Mouse (Mus musculus) gastrocnemius, adult 18-20 months (tissue): ENCODE data around the gene Hrh3. TPM values are rescaled to one million over a fixed set of nuclear protein-coding genes. Genes with fewer than 3 reads are reported as not detected.

ENCODE experiments used
- DNase-seq: peaks from one replicate; pipeline ENCODE4 v3.0.0; 2021; ENCODE audit warnings: low spot score
- total RNA-seq, 2 experiments: library from RNA; stranded (reverse); gene quantifications; 2 replicates each; pipeline ENCODE4 v1.2.3; 2021

Gene Hrh3
- total RNA-seq, 2 experiments from 2014 or later = not detected

DNA sequence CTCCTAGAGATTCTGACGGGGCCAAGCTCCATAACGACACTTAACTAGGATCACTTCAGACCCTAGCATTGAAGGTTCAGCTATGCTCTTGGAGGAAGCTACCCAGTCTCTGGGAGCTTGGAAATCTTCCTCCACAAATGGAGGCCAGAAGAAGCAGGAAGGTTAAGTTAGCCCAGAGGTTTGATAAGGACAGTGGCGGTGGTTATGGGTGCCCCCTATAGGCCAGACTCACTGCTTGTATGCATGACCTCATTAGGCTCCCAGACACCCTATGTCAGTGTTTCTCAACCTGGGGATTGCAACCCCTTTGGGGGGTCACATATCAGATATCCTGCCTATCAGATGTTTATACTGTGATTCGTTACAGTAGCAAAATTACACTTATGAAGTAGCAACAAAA lies 2.8 kb upstream of the Hrh3 start:
- DNase-seq = no peak

DNA sequence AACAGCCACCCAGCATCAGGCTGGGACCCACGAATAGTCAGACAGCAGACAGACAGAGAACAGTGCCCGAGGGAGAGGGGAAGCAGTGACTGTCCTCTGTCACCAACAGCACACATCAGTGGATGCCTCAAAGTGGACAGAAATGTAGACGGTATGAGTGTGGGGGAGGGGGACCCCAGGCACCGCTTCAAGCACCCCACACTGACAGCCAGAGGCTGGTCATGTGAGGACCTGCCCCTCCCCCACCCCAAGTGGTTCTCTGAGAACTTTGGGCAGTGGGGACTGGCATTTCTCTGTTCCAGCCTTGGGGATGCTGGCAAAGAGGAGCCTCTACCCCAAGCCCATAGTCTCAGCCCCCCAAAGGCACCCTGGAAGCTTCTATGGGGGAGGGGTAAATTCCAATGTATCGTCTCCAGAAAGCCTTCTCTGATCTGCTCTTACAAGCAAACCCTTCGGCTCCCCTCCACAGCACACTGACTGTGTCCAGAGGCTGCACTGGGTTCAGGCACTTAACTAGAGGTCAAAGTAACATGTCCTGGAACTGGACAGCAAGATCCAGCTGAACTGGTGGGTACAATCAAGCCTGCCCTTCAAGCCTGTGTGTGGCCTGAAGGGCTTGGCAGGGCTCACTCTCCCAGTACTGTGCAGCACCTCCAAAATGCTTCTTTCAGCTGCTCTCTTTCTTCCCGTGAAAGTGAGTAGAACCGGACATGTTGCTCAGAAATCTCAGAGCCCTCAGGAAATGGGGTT lies 1.3 kb upstream of the Hrh3 start:
- no peak for DNase-seq

DNA sequence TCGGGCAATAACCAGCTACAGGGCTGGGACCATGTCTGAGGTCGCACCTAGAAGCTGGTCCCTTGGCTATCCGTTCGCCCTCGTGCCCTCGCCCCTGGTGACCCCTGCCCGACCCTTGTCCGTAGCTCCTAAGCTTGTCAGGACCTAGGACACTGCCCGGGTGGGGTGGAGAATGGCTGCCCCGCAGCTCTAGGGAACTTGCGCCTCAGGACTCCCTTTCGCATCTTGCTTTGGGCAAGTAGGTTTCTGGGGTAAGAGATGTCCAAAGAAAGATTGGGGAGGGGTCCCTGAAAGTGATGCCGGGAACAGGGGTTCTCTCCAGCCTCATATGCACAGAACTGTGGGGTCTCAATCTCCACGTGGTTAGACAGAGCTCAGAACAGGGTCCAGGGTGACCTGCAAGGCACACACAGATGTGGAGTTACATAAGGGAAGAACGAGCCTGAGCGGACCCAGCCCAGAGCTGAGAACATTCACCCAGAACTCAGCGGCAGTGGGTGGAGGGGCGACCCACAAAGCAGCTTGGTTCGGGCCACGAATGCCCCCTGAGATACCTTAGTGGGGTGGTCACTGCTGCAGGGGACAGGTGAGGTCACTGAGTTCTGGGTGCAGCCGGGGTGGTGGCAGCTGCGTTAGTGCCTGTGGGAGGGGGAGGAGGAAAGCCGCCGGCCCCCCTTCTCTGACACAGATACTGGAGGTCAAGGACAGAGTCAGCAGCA lies 530 bp upstream of the Hrh3 start:
- DNase-seq = no peak

DNA sequence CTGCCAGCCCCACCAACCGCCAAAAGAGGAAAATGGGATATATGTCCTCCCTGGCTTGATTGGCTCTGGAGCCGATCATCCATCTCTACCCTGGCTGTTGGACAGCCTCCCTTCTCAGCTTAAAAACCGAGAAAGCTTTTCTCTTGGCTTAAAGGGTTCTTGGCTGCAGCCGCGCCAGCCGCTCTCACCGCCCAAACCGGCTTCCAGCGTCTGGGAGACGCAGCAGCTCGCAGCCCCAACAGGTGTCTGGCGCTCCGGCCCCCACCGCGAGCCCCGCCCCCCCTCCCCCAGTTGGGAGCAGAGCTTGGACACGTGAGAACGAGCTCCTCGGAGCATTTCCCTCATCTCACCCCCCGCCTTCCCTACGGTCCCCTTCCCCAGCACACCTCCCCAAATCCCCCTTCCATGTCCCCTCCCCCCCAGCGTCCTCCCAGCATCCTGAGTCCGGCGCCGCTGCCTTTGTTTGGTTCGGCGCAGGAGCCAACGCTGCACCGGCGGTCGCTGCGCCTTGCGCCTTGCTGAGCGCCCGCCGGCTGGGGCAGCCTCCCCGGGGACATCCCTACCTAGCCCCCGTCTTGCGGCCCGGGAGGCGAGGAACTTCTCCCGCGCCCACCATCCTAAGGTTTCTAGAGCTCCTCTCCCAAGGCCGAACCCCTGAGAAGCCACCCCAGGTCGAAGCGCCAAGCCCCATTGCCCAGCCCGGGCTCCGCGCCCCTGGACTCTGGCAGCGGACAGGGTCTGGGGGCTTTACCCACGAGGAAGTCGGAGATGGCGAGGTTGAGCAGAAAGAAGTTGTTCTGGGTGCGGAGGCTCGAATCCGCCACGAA lies 924 bp downstream of the Hrh3 start:
- DNase-seq = no peak

DNA sequence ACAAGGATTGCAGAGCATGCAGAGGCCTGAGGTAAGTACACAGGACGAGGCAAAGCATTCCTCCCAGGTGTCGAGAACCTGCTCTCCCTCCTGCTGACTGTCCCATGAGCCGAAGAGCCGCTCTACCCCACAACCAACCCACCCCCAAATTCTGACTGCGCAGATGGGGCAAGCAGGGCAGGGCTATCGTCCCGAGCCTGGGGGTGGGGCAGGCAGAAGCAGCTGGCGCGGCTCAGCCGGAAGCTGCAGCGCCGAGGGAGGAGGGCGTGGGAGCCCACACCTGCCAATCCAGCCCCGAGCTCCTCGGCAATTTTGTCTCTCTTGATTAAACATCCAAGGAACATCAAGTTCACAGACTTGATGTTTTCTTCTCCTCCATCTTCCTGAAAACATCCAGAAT lies 4.8 kb downstream of the Hrh3 start:
- DNase-seq = no peak

DNA sequence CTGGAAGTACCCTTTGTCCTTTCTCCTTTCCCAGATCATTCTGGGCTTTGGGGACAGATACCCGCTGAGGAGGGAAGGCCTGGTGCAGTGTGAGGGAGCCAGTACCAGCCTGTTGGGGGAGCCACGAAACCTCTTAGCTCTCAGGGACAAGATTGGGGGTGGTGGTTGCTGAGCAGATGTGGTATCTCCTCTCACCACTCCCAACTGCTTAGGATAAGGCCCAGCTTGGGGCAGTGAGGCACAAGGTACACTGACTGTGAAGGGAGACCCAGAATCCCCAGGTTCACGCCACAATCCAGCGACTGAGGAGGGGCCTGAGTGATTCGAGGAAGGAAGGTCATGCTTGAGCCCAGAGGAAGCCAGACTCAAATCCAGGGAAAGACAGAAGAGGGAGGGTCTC lies 6.1 kb downstream of the Hrh3 start:
- DNase-seq = no peak

DNA sequence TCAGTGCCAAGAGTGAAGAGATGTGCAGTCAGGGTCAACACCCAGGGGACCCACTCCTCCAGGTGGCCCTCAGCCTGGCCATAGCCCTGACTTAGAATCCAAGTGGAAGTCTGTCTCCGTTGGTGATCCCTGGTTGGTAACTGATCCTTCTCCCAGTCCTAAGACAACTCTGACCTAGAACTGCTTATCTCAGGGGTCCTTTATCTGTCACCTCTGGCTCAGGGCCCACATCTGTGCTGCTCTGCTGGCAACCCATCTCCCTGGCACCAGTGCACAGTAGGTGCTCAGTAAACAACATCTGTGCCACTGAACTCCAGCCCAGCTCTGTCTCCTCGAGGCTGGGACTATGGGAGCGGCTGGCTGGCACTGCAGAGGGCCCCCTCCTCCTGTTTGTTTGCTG lies 6.7 kb downstream of the Hrh3 start:
- no peak for DNase-seq

DNA sequence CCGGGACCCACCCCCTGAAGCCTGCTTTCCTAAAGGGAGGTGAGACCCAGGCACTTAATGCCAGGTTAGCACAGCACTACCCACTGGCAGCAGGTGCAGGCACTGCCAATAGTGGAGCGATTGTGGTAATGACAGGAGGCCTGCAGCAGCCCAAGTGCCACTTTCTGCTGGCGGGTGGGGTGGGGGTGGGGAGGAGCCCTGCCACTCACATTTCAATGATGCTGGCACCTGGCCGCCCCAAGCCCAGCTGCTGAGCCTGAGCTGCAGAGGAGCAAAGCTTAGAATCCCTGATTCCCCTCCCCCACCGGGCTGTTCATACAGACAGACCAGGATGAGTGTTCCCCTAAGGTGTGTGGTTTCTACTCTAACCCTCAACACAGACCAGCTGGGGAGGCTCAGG lies 8.6 kb downstream of the Hrh3 start:
- DNase-seq = no peak

DNA sequence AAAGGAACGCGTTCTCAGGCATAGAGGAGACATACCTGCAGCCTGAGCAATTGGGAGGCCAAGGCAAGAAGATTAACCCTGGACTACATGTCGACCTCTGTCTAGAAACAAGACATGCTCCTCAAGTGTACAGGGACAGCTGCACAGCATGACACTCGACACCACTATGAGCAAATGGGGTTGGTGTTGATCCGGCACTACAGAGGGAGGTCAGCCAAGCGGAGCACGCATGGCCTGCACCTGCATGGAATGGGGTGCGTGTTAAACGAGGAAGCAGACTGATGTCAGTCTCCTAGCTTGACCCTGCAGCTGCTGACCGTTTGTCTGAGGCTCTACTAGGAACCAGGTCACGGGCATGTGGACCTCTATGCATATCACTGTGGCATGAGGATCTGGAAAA lies 14.0 kb downstream of the Hrh3 start:
- peak; percentile 30 for DNase-seq

DNA sequence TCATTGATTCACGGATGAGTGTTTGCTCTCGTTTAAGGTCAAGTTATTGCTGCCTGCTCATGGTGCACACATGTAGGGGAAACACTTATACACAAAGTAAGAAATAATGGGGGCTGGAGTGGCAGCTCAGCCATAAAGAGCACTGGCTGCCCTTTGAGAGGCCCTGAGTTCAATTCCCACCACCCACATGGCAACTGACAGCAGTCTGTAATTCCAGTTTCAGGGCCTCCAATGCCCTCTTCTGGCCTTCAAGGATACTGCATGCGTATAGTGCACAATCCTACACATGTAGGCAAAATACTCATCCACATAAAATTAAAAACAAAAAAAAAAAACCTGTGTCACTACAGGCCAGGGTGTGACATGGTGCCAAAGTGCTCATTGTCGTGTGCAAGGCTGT lies 16.8 kb downstream of the Hrh3 start:
- no peak for DNase-seq

DNA sequence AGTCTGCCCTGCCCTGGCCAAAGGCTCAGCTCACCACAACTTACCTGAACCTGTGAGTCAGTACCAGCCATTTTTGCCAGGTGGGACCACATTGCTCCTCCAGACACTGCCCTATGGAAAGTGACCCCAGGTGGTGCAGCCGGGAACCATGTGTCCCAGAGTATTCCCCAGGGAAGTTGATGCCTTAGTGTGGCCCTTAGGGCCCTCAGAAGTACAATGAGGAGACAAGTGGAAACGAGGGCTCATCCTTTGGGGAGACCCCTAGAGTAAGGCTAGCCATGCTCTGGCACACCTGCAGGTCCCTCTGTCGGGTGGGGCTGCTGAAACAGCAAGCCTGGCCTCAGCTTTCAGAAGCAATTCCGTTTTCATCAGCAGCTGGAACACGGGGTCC lies 17.7 kb downstream of the Hrh3 start:
- no peak for DNase-seq

DNA sequence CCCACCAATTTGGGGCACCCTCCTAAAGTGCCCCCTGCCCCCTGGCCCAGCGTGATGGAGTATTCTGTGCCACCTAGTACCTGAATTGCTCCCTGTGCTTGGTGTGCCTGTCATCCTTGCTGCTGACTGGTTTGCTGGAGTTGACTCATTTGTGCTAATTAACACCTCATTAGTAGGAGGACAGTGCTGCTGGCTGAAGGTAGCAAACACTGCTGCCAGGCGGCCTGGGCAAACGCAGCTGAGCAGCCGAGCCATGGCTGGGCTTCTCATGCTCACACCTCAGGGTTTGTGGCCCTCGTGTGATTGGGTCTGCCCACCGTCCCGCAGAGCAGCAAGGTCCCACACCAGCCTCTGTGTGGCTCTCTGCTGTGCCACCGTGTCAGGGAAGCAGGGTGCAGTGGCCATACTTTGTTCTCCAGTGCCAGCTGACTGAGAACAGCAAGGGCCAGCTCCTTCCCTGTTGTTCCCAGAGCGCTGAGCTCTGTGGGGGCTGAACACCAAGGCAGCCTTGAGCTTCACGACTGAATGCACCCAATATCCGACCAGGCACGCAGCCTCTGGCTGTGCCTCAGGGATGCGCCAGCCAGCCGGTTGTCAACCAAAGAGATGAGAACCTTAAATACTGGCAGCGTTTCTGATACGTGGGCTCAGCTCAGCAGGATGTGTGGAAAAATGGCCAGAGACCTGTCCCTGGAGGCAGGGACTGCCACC lies 18.2 kb downstream of the Hrh3 start:
- no peak for DNase-seq

DNA sequence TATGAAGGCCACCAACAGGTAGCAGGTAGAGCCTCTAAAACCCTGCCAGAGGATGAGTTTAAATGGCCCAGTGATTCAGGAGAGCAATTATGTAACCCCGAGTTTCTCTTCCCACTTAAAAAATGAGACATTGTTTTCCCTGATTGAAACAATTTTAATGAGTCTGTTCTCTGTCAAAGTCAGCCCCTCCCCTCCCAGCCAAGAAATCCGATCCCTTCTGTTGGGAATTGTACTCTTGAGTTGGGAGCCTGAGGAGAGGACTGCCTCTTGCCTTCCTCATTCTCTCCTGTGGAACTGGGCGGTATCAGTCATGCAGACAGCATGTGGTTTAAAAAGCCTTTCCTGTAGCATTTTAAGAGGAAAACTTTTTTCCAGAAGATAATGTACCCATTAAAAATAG lies 19.7 kb downstream of the Hrh3 start:
- no peak for DNase-seq

DNA sequence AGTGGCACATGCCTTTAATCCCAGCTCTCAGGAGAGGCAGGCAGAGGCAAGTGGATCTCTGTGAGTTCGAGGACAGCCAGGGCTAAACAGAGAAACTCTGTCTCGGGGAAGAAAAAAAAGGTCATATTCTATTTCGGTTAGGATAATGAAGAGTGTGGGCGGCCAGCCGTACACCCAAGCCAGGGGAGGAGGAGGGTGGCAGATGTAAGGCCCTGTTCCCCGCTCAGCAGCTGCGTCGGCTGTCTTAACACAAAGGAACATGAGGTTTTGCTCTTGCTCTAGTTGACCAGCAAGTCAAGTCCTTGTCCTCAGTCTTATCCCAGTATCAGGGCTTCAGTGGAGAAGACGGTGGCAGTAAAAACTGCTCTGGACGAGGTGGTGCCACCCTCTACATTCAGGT lies 21.2 kb downstream of the Hrh3 start:
- no peak for DNase-seq

DNA sequence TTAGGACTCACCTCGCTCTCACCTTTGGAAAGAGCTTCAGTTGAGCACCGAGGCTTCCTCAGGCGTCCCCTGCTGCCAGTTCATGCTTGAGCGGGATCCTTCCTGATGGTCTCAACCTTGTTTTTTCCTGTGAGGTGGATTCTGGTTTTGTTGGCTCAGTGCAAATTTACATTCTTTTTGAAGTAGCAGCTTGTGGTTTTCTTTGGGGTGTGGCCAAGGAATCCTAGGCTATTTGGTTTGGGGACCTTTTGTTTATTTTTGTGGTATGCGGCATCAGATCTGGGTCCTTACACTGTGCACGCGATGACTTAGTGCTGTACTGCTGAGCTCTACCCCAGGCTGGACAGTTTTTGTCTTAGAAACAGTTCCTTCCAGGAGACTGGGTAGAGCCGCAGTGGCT lies 23.6 kb downstream of the Hrh3 start:
- DNase-seq = no peak

DNA sequence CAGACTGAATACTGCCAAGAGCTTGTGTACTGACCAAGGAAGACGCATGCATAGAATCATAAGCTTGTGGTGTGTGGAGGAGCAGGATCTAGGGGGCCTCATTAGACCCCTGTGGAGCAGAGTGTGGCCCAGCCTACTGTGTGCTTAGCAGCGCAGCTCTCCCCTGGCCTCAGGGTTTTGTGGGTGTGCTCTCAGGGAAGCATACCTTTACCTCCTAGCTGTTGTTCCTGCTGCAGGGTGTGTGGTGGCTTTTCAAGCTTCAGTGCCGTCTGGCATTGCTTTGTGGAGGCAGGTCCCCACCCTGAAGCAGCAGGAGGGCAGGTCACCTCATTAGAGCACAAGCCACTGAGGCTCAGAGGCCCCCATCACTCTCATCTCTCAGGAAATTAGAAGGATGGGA lies 26.7 kb downstream of the Hrh3 start:
- DNase-seq = no peak

DNA sequence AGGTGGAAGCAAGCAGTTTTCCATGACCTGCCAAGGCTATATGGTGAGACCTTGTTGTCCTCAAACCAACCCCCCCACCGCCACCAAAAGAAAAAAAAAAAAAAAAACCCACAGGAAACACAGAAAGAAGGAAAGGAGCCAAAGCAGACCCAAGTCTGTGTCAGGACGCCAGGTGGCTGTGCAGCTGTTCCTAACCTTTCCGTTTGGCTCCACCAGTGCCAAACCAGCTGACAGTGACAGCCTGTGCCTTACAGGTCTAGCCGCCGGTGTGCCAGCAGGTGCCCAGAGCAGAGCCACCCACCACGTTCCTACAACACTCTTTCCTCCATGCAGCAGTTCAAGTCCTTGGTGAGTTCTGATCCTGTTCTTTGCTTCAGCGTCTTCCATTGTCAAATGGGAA lies 31.4 kb downstream of the Hrh3 start:
- DNase-seq = no peak

DNA sequence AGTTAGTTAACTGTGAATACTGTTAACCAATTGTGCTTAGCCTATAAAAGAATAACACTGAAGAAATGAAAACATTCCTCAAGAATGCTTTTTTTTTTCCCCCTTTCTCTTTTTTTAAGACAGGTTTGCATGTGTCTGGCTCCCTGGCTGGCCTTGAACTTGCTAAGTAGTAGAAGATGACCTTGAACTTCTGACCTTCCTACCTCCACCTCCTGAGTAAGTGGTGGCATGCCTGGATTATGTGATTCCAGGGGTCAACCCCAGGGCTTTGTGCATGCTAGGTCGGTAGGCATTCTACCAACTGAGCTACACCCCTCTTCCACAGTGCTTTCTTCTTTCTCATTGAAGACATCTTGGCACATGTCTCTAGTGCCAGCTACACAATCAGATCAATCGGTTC lies 32.6 kb downstream of the Hrh3 start:
- no peak for DNase-seq

DNA sequence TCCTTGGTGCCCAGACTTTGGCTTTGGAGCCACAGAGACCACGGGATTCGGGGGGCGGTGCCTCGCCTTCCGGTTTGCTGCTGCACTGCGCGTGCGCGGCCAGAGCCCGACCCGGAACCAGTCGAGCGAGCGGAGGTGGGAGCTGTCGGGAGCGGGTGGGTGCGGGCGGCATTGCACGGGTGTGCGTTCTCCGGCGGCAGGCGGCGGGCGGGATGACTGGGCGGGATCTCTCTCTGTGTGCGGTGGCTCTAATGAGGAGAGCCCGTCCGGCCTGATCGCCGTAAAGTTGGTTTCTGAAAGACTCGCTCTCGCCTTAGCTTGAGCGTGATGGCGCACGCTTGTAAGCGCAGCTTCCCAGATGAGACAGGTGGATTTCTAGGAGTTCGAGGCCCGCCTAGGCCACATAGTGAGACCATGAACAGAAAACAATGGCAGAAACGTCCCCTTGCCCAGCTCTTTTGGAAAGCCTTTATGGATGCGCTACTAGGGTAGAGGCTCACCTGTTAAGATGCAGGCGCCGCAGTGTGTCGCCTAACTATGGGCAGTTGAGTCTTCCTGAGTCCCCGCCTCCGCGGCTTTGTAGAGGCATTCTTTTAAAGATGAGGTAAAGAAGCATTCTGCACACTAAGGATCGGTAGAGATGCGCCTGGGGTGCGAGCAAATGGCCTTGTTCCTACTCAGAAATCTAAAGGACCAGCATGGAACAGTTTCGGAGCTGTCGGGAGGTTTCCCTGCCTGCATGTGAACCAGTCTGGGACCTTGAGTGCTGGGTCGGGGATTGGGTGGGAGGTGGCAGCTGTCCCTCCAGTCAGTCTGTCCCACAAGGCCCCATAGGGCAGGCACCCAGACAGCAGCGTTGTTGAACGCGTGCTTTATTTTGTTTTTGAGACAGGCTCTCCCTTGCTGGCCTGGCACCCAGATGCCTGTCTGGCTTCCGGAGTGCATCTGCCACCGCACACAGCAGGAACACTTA lies 33.5 kb downstream of the Hrh3 start, which contains the start of gene Mtg2:
Mtg2 (plus strand) TSS at position 108 of the 973 bp plus-strand sequence.
- DNase-seq = peak; percentile 95

DNA sequence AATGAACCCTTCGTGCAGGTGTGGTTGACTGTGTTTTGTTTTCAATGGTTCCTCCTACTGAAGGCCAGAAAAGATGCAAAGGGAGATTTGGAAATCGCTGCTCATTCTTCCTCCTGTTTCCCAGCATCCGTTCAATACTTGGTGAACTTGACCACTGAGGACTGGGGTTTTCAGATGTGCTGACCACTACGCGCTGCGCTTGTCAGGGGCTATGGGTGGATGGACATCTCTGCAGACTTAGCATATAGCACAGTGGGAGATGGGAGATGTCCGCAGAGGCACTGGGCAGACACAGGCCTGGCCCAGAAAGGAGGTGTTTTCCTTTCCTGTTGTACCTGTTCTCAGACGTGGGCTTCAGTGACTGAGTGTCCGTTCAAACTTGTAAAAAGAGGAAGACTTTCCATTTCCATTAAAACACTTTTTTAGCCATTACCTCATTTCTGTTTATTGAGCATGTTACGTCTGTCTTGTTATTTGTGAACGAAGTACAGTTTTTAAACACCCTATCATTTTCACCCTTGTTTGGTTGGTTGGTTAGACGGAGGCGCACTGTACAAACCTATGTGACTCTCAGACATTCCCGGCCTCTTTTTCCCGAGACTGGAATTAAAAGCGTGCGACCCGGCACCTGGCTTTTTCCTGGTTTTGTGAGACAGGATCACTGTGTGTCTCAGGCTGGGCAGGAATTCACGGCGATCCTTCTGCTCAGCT lies 34.4 kb downstream of the Hrh3 start:
- no peak for DNase-seq
